Mouse (Mus musculus): ENCODE results near the gene 4930562C15Rik.

DNA sequence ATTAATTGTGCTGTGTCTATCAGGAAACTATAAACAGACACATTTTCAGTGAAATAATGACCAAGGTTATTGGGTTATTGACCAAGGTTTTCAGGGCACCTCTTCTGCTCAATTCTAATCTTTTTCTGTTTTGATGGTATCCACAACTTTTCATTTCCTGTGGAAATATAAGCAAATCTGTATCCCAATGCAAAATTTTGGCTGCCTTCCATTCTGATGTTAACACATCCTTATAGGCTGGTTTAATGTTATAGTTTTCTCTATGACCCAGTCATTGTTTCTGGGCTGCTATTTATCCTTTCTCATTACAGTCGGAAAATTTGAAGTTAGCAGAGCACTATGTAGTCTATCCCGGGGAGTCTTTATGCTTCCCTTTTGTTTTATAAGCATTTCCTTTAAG lies 64.5 kb downstream of the 4930562C15Rik start:
- no peak for TF ChIP-seq POLR2A (IDR thresholded peaks at IDR 0.05; ENCODE audit: insufficient read depth, low read depth, low read length)
- no peak for TF ChIP-seq CTCF (IDR thresholded peaks at IDR 0.05; ENCODE audit: insufficient read depth, low read depth, low read length)

All from olfactory bulb, adult 2 months (tissue).